Mouse (Mus musculus) brain, embryonic 14.5 days (tissue): Measurements from ENCODE around the gene Myod1.

Experiments used
- CTCF ChIP-seq: fragments of 200-500 bp; IDR thresholded peaks from 2 replicates; pipeline ENCODE4 v1.5.1; 2012; ENCODE audit warnings: inconsistent platforms, mild to moderate bottlenecking, moderate library complexity, borderline replicate concordance; ENCODE audit not compliant: insufficient read depth, insufficient read length; ENCODE audit errors: extremely low read depth
- POLR2A ChIP-seq: fragments of 200-500 bp; IDR thresholded peaks from 2 replicates; pipeline ENCODE4 v1.6.1; 2012; ENCODE audit warnings: mild to moderate bottlenecking, inconsistent platforms, borderline replicate concordance; ENCODE audit not compliant: poor library complexity, insufficient read depth, insufficient read length, severe bottlenecking; ENCODE audit errors: extremely low read depth

DNA sequence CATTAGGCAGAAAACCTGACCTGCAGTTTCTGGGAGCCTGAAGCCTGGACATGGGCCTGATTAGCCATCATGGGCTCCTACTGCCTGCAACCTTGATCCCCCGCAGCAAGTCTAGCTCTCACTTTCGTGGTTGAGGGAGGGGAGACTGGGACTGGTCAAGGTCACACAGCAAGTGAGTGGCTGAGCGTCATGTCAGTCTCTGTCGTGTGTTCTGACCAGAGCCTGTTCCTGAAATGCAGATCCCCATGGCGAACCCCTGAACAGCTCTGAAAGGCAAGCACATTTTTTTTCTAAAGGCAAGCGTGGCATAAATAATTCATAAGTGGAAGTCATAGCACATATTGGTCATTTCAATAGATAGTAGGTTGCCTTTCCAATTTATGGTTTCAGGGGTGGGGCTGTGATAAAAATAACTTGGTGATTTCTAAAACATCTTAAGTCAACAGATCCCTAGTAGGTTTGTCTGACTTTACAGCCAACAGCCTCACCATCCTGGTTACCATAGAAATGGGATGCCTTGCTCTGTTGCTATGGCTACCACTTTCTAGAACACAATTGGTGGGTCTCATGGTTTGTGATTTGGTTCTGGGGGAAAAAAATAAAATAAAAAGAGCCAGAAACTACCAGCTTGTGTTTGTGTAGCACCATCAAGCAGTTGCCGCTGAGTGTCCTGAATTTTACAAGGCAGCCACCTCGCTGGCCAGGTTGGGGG, 45.9 kb downstream of the Myod1 start:
- TF ChIP-seq CTCF = no peak
- no peak for TF ChIP-seq POLR2A
